Mouse (Mus musculus): Measurements from ENCODE around the gene Klrb1c. TPM values are rescaled to one million over a fixed set of nuclear protein-coding genes. Genes with fewer than 3 reads are reported as not detected.

Gene Klrb1c
- polyA plus RNA-seq (2015; fragmentation: Nextera tagmentation; extraction: Ambion mirVana): 0.13 and 0.38 TPM in 2 replicates

GRCm38 (mm10) chr6:128789115-128789514 is at the start of gene Klrb1c:
Gene Klrb1c, minus strand, starts transcription at chr6:128789215.
- no peaks in the 10 kb centered on the region for H3K4me1 ChIP-seq (ENCODE audit: control insufficient read depth, insufficient read depth, low read length)
- no peaks in the 10 kb centered on the region for H3K27me3 ChIP-seq (replicated peaks; ENCODE audit: control insufficient read depth, insufficient read depth, low read length)
- no peak within 1 kb of the TSS for H3K27ac ChIP-seq (ENCODE audit: low read length)
- H3K9ac ChIP-seq (ENCODE audit: low read depth, low read length): no peak within 1 kb of the TSS
- H3K9me3 ChIP-seq (ENCODE audit: control insufficient read depth, low read length): no peaks in the 10 kb centered on the region
- no peak within 1 kb of the TSS for H3K4me3 ChIP-seq (ENCODE audit: low read length)
- H3K4me2 ChIP-seq (ENCODE audit: low read depth, low read length): no peak within 1 kb of the TSS
- 87% methylated on average over 2 of the region's 2 CpGs for WGBS
- ATAC-seq: no peak
- H3K36me3 ChIP-seq (ENCODE audit: control insufficient read depth, insufficient read depth, low read length): no peaks in the 10 kb centered on the region

DNA sequence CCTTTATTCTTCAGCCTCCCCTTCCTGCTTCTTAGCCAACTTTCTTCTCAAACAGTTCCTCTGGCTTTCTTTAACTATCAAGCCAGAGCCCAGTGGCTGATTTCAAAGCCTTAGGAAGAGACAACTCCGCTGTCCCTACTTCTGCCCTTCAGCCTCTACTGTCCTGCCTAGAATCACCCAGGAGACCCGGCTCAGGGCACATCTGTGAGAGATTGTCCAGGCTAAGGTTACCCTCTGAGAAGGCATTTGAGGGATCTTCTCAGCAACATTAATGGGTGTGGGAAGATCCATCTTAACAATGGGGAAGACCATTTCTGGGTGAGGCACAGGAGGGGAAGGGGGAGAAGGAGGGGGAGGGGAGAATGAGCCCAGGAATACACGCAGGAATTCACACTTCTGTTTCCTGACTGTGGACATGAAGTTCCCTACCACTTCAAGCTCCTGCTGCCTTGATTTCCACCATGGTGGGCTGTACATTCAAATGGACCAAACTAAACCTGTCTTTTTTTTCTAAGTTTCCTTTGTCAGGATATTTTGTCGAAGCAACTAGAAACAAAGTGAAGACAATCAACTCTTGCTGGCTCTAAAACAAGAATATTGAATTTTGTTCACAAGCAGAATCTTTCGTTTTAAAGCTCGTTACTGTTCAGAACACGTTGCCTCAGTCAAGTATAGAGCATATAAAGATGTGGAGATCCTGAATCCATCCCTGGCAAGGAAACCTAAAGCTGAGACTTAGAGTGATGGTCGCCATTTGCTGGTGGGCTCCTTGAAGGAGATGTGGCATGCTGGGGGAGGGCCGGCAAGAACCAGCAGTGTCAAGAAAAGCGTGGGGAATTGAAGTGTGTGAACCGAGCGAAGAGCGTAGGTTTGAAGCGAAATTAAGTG is 48.7 kb upstream of the Klrb1c start:
- ATAC-seq: 0 out of 2 replicates have a peak, but pooled peaks have one; percentile 1
- Histone ChIP-seq H3K4me2 (ENCODE audit: low read depth, low read length) (peak overlapping the region; percentile 55), H3K4me1 (ENCODE audit: control insufficient read depth, insufficient read depth, low read length) (peaks cover 14% of the 10 kb centered on the region; the same call in 1 of the 2 replicates), H3K9ac (ENCODE audit: low read depth, low read length) (peak overlapping the region; percentile 63), H3K36me3 (ENCODE audit: control insufficient read depth, insufficient read depth, low read length) (no peaks in the 10 kb centered on the region), H3K4me3 (ENCODE audit: low read length) (peak overlapping the region; percentile 73), H3K27me3 (replicated peaks; ENCODE audit: control insufficient read depth, insufficient read depth, low read length) (no peaks in the 10 kb centered on the region), H3K27ac (ENCODE audit: low read length) (peak overlapping the region; percentile 64), H3K9me3 (ENCODE audit: control insufficient read depth, low read length) (no peaks in the 10 kb centered on the region)
- 2% methylated on average over 14 of the region's 14 CpGs for WGBS

GRCm38 (mm10) chr6:128836955-128837334 is 47.9 kb upstream of the Klrb1c start:
- Histone ChIP-seq H3K4me2 (ENCODE audit: low read depth, low read length) (no peak overlapping the region), H3K4me1 (ENCODE audit: control insufficient read depth, insufficient read depth, low read length) (peaks cover 12% of the 10 kb centered on the region; the same call in 1 of the 2 replicates), H3K9ac (ENCODE audit: low read depth, low read length) (no peak overlapping the region), H3K9me3 (ENCODE audit: control insufficient read depth, low read length) (no peaks in the 10 kb centered on the region), H3K27me3 (replicated peaks; ENCODE audit: control insufficient read depth, insufficient read depth, low read length) (no peaks in the 10 kb centered on the region), H3K27ac (ENCODE audit: low read length) (no peak overlapping the region), H3K36me3 (ENCODE audit: control insufficient read depth, insufficient read depth, low read length) (no peaks in the 10 kb centered on the region), H3K4me3 (ENCODE audit: low read length) (no peak overlapping the region)
- ATAC-seq: no peak
- 84% methylated on average over 6 of the region's 6 CpGs for WGBS

DNA sequence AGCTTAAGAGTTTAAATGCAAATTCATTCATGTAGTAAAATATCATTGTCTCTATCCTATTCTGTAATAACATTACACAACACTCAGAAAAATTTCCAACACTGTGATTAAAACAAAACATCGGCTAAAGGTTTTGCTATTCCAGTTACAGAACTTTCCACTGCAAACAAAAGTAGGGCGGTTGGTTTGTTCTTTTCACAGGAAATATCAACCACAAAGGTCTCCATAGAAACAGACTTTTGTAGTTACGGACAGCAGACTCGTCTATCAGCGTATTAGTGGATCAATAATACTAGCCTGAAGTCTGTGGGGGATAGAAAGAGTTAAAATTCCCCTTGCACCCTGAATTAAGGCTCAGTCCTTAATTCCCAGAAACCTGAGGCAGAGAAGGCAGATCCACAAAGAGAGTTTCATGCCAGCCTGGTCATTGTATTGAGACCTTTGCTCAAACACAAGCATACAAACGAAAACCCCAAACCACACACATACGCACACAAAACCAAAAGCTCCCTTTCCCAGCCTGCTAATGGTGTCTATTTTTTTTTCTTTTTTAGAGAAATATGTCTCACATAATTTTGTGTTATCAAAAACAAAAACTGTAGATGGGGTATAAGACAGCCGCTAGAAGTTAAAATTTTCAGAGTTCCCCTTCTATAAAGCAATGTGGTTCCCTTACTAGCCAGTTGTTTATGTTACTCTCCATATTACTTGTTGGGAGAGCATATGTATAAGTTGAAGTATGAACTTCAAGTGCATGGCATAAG is 47.4 kb upstream of the Klrb1c start:
- 77% methylated on average over 8 of the region's 8 CpGs for WGBS
- no peak overlapping the region for H3K4me2 ChIP-seq (ENCODE audit: low read depth, low read length)
- H3K36me3 ChIP-seq (ENCODE audit: control insufficient read depth, insufficient read depth, low read length): no peaks in the 10 kb centered on the region
- H3K9me3 ChIP-seq (ENCODE audit: control insufficient read depth, low read length): no peaks in the 10 kb centered on the region
- no peak overlapping the region for H3K4me3 ChIP-seq (ENCODE audit: low read length)
- H3K4me1 ChIP-seq (ENCODE audit: control insufficient read depth, insufficient read depth, low read length): peaks cover 9% of the 10 kb centered on the region; the same call in 1 of the 2 replicates
- no peaks in the 10 kb centered on the region for H3K27me3 ChIP-seq (replicated peaks; ENCODE audit: control insufficient read depth, insufficient read depth, low read length)
- no peak overlapping the region for H3K9ac ChIP-seq (ENCODE audit: low read depth, low read length)
- ATAC-seq: no peak
- H3K27ac ChIP-seq (ENCODE audit: low read length): no peak overlapping the region

GRCm38 (mm10) chr6:128835571-128835970 is 46.6 kb upstream of the Klrb1c start:
- WGBS: 65% methylated on average over 4 of the region's 4 CpGs
- peak; percentile 58 for ATAC-seq
- H3K27me3 ChIP-seq (replicated peaks; ENCODE audit: control insufficient read depth, insufficient read depth, low read length): no peaks in the 10 kb centered on the region

GRCm38 (mm10) chr6:128833046-128833445 is 44.0 kb upstream of the Klrb1c start:
- no peak for ATAC-seq
- 81% methylated on average over 10 of the region's 10 CpGs for WGBS
- Histone ChIP-seq H3K9me3 (ENCODE audit: control insufficient read depth, low read length) (no peaks in the 10 kb centered on the region), H3K9ac (ENCODE audit: low read depth, low read length) (no peak overlapping the region), H3K4me1 (ENCODE audit: control insufficient read depth, insufficient read depth, low read length) (0 out of 2 replicates have a peak, but pooled peaks cover 7% of the 10 kb centered on the region), H3K4me2 (ENCODE audit: low read depth, low read length) (no peak overlapping the region), H3K27ac (ENCODE audit: low read length) (no peak overlapping the region), H3K4me3 (ENCODE audit: low read length) (no peak overlapping the region), H3K27me3 (replicated peaks; ENCODE audit: control insufficient read depth, insufficient read depth, low read length) (no peaks in the 10 kb centered on the region), H3K36me3 (ENCODE audit: control insufficient read depth, insufficient read depth, low read length) (no peaks in the 10 kb centered on the region)

More at GRCm38 (mm10) chr6:128835571-128835970, 46.6 kb upstream of the Klrb1c start:
- H3K27ac ChIP-seq (ENCODE audit: low read length): peak overlapping the region; percentile 43; the same call in 1 of the 2 replicates
- no peak overlapping the region for H3K4me3 ChIP-seq (ENCODE audit: low read length)
- H3K4me2 ChIP-seq (ENCODE audit: low read depth, low read length): no peak overlapping the region
- H3K9me3 ChIP-seq (ENCODE audit: control insufficient read depth, low read length): no peaks in the 10 kb centered on the region
- H3K4me1 ChIP-seq (ENCODE audit: control insufficient read depth, insufficient read depth, low read length): peaks cover 9% of the 10 kb centered on the region; the same call in 1 of the 2 replicates
- no peaks in the 10 kb centered on the region for H3K36me3 ChIP-seq (ENCODE audit: control insufficient read depth, insufficient read depth, low read length)
- no peak overlapping the region for H3K9ac ChIP-seq (ENCODE audit: low read depth, low read length)

- WGBS: 55% methylated on average over 4 of the region's 4 CpGs
- Histone ChIP-seq H3K4me1 (ENCODE audit: control insufficient read depth, insufficient read depth, low read length) (no peaks in the 10 kb centered on the region), H3K9ac (ENCODE audit: low read depth, low read length) (no peak overlapping the region), H3K36me3 (ENCODE audit: control insufficient read depth, insufficient read depth, low read length) (no peaks in the 10 kb centered on the region), H3K4me2 (ENCODE audit: low read depth, low read length) (no peak overlapping the region), H3K27ac (ENCODE audit: low read length) (no peak overlapping the region), H3K27me3 (replicated peaks; ENCODE audit: control insufficient read depth, insufficient read depth, low read length) (no peaks in the 10 kb centered on the region), H3K9me3 (ENCODE audit: control insufficient read depth, low read length) (no peaks in the 10 kb centered on the region), H3K4me3 (ENCODE audit: low read length) (no peak overlapping the region)
- ATAC-seq: no peak
These were observed 40.8 kb upstream of the Klrb1c start for GRCm38 (mm10) chr6:128829837-128830236.

GRCm38 (mm10) chr6:128826781-128827180 is 37.8 kb upstream of the Klrb1c start:
- ATAC-seq: no peak
- no peak overlapping the region for H3K4me2 ChIP-seq (ENCODE audit: low read depth, low read length)
- H3K4me1 ChIP-seq (ENCODE audit: control insufficient read depth, insufficient read depth, low read length): no peaks in the 10 kb centered on the region
- no peaks in the 10 kb centered on the region for H3K27me3 ChIP-seq (replicated peaks; ENCODE audit: control insufficient read depth, insufficient read depth, low read length)
- 82% methylated on average over 3 of the region's 3 CpGs for WGBS
- no peak overlapping the region for H3K4me3 ChIP-seq (ENCODE audit: low read length)
- no peaks in the 10 kb centered on the region for H3K36me3 ChIP-seq (ENCODE audit: control insufficient read depth, insufficient read depth, low read length)
- H3K9me3 ChIP-seq (ENCODE audit: control insufficient read depth, low read length): no peaks in the 10 kb centered on the region
- H3K9ac ChIP-seq (ENCODE audit: low read depth, low read length): no peak overlapping the region
- H3K27ac ChIP-seq (ENCODE audit: low read length): no peak overlapping the region

DNA sequence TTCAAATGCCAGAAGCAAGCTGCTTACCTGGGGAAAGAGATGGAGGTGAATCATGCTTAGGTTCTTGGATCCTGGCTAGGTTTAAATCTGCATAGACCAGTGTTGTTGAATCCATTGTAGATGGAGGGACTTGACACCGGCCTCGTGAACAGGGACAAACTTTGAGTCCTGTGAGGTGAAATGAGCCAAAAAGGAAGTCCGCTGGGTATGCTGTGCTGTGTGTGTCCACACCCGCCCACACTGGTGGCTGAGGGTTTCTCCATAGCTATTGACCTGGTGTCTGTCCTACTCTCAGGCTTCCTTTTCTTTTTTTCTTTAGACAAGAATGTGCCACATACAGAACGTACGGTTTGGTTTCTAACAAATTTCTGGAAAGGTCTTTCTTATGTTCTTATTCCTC is 37.1 kb upstream of the Klrb1c start, which contains the start of the genes Gm44511 and Klrb1b:
Gm44511 (minus strand) TSS at position 184 of the 400 bp plus-strand sequence.
Klrb1b (minus strand) TSS at position 200 of the 400 bp plus-strand sequence.
- Histone ChIP-seq H3K9me3 (ENCODE audit: control insufficient read depth, low read length) (no peaks in the 10 kb centered on the region), H3K36me3 (ENCODE audit: control insufficient read depth, insufficient read depth, low read length) (no peaks in the 10 kb centered on the region), H3K27ac (ENCODE audit: low read length) (no peak within 1 kb of the TSS), H3K4me1 (ENCODE audit: control insufficient read depth, insufficient read depth, low read length) (no peaks in the 10 kb centered on the region), H3K9ac (ENCODE audit: low read depth, low read length) (no peak within 1 kb of the TSS), H3K4me3 (ENCODE audit: low read length) (no peak within 1 kb of the TSS), H3K27me3 (replicated peaks; ENCODE audit: control insufficient read depth, insufficient read depth, low read length) (no peaks in the 10 kb centered on the region), H3K4me2 (ENCODE audit: low read depth, low read length) (no peak within 1 kb of the TSS)
- 86% methylated on average over 6 of the region's 6 CpGs for WGBS
- ATAC-seq: no peak

All from intestine, embryonic 16.5 days (tissue).